Mouse (Mus musculus) liver, embryonic 11.5 days (tissue): ENCODE results near the gene Mga. TPM values are rescaled to one million over a fixed set of nuclear protein-coding genes. Genes with fewer than 3 reads are reported as not detected.

Experiments
- microRNA-seq: library from miRNA; unstranded; fragments of <30 nt; microRNA quantifications from one replicate; pipeline ENCODE4, GENCODE M21; 2017; ENCODE audit warnings: borderline number of aligned reads
- polyA plus RNA-seq: library from polyadenylated mRNA; unstranded; fragments of >200 nt; fragmentation: Nextera tagmentation; extraction: Ambion mirVana; gene quantifications from 2 replicates; pipeline ENCODE4 v1.2.1, GENCODE M21; 2014

Mga gene
- polyA plus RNA-seq, 1 experiment from 2014 or later, result 22.0 TPM

Small RNA genes within 50 kb of the gene (microRNA-seq; reads per million reads assigned to microRNA genes)
- gene Mir7665, result not detected

Other genes with a start within 250 kb of the Mga start
- 64.6 and 66.9 TPM in 2 replicates for gene Ndufaf1, start 234.4 kb upstream of the Mga start, polyA plus RNA-seq
- gene Rtf1, start 222.2 kb upstream of the Mga start, polyA plus RNA-seq, result 21.5 and 25.3 TPM in 2 replicates
- 3.9 and 4.0 TPM in 2 replicates for gene Itpka, start 154.9 kb upstream of the Mga start, polyA plus RNA-seq
- gene Ltk, start 136.8 kb upstream of the Mga start, polyA plus RNA-seq, result 0.19 and 0.43 TPM in 2 replicates
- gene Rpap1, start 109.7 kb upstream of the Mga start, polyA plus RNA-seq, result 29.1 and 30.0 TPM in 2 replicates
- 5.8 and 5.9 TPM in 2 replicates for gene Tyro3, start 99.5 kb upstream of the Mga start, polyA plus RNA-seq
- 1.7 TPM in 2 replicates for gene Mapkbp1, start 75.5 kb downstream of the Mga start, polyA plus RNA-seq
- gene Jmjd7, start 130.3 kb downstream of the Mga start, polyA plus RNA-seq, result 13.5 and 16.3 TPM in 2 replicates
- 1.1 and 1.9 TPM in 2 replicates for gene Gm28042, start 130.3 kb downstream of the Mga start, polyA plus RNA-seq
- 1.9 and 2.3 TPM in 2 replicates for gene Pla2g4b, start 136.2 kb downstream of the Mga start, polyA plus RNA-seq